In genomic region chr16:96114729-96115128, GRCm38 (mm10) we compare ENCODE assay signal across 2 mouse cellular contexts.
TF ChIP-seq lines count a peak whose summit lies in the region.

No protein-coding gene starts in this region.

TF ChIP-seq in MEL, 35 proteins besides CTCF, POLR2A, EP300 and RAD21:
- TF ChIP-seq BHLHE40 (IDR thresholded peaks at IDR 0.05; ENCODE audit: borderline replicate concordance, low read depth, low read length) = peak; percentile 8; the same call in 1 of the 2 replicates
- TF ChIP-seq ZNF384 (IDR thresholded peaks at IDR 0.05; ENCODE audit: low read depth, low read length) = peak; percentile 89
- no peak for TF ChIP-seq KAT2A (conservative IDR thresholded peaks at IDR 0.05; ENCODE audit: low read depth, low read length)
- 0 out of 2 replicates have a peak, but pooled peaks have one; percentile 29 for TF ChIP-seq MYC (IDR thresholded peaks at IDR 0.05; ENCODE audit: low read depth, low read length)
- peak; percentile 68 for TF ChIP-seq ZC3H11A (IDR thresholded peaks at IDR 0.05; ENCODE audit: low read depth, low read length)
- no peak for TF ChIP-seq MAZ (IDR thresholded peaks at IDR 0.05; ENCODE audit: low read depth, low read length)
- TF ChIP-seq SMC3 (IDR thresholded peaks at IDR 0.05; ENCODE audit: low read depth, low read length) = peak; percentile 68

TF ChIP-seq in myocyte, 11 proteins besides CTCF, POLR2A, EP300 and RAD21:
- TF ChIP-seq E2F4 (IDR thresholded peaks at IDR 0.05; ENCODE audit: insufficient read depth) (no peak), MYOD1 (IDR thresholded peaks at IDR 0.05; ENCODE audit: control insufficient read depth in 1 of 3, insufficient read length in 2 of 3, low read depth in 2 of 3) (no peak), SRF (IDR thresholded peaks at IDR 0.05; ENCODE audit: control insufficient read depth, insufficient read length, low read depth) (no peak), TCF12 (IDR thresholded peaks at IDR 0.05; ENCODE audit: insufficient read depth, poor library complexity, severe bottlenecking) (no peak), TCF3 (IDR thresholded peaks at IDR 0.05; ENCODE audit: insufficient read length, low read depth) (no peak), MYOG (IDR thresholded peaks at IDR 0.05; ENCODE audit: control insufficient read depth in 1 of 3, insufficient read depth in 1 of 3, insufficient read length in 2 of 3, low read depth in 2 of 3) (no peak), CEBPB (IDR thresholded peaks at IDR 0.05; ENCODE audit: insufficient read depth, poor library complexity, severe bottlenecking) (no peak), POLR2AphosphoS2 (IDR thresholded peaks at IDR 0.05; ENCODE audit: insufficient read length, low read depth) (no peak), MAX (IDR thresholded peaks at IDR 0.05; ENCODE audit: low read depth) (no peak)
